Mouse (Mus musculus): ENCODE results near the gene Sik2. TPM values are rescaled to one million over a fixed set of nuclear protein-coding genes. Genes with fewer than 3 reads are reported as not detected.
A peak's percentile ranks its signal among the peaks of the same experiment; 100 is the strongest.

Sik2 gene
- polyA plus RNA-seq, 1 experiment from 2014 or later: 13.1 TPM

GRCm38 (mm10) chr9:50887351-50887750 is 121.5 kb downstream of the Sik2 start:
- no peaks in the 10 kb centered on the region for H3K27me3 ChIP-seq (ENCODE audit: control insufficient read depth, insufficient read depth, low read length)
- ATAC-seq (ENCODE audit: low FRiP score): peak; percentile 69
- H3K4me2 ChIP-seq: no peak overlapping the region
- H3K9me3 ChIP-seq (ENCODE audit: control insufficient read depth, low read length): no peaks in the 10 kb centered on the region
- DNase-seq (ENCODE audit: low spot score, missing footprints): no peak
- H3K9ac ChIP-seq (ENCODE audit: low read length): no peak overlapping the region
- 25% methylated on average over 4 of the region's 4 CpGs for WGBS
- no peak overlapping the region for H3K4me3 ChIP-seq (ENCODE audit: low read depth, low read length)
- H3K36me3 ChIP-seq (ENCODE audit: control insufficient read depth, insufficient read depth, low read length): peaks cover 4% of the 10 kb centered on the region
- H3K27ac ChIP-seq (ENCODE audit: low read depth, low read length): no peak overlapping the region
- H3K4me1 ChIP-seq (ENCODE audit: control insufficient read depth, insufficient read depth, low read length): peaks cover 4% of the 10 kb centered on the region; the same call in 1 of the 2 replicates

- WGBS: 88% methylated on average over 1 of the region's 1 CpGs
- no peaks in the 10 kb centered on the region for H3K9me3 ChIP-seq (ENCODE audit: control insufficient read depth, low read length)
- no peak for DNase-seq (ENCODE audit: low spot score, missing footprints)
- H3K27ac ChIP-seq (ENCODE audit: low read depth, low read length): no peak overlapping the region
- no peak overlapping the region for H3K9ac ChIP-seq (ENCODE audit: low read length)
- peaks cover 4% of the 10 kb centered on the region for H3K36me3 ChIP-seq (ENCODE audit: control insufficient read depth, insufficient read depth, low read length)
- ATAC-seq (ENCODE audit: low FRiP score): no peak
- no peak overlapping the region for H3K4me2 ChIP-seq
- no peak overlapping the region for H3K4me3 ChIP-seq (ENCODE audit: low read depth, low read length)
- H3K27me3 ChIP-seq (ENCODE audit: control insufficient read depth, insufficient read depth, low read length): no peaks in the 10 kb centered on the region
- H3K4me1 ChIP-seq (ENCODE audit: control insufficient read depth, insufficient read depth, low read length): peaks cover 4% of the 10 kb centered on the region; the same call in 1 of the 2 replicates
These were observed 122.0 kb downstream of the Sik2 start for GRCm38 (mm10) chr9:50886870-50887269.

- ATAC-seq (ENCODE audit: low FRiP score) (no peak), DNase-seq (ENCODE audit: low spot score, missing footprints) (no peak)
- Histone ChIP-seq H3K4me2 (no peak overlapping the region), H3K9me3 (ENCODE audit: control insufficient read depth, low read length) (no peaks in the 10 kb centered on the region), H3K9ac (ENCODE audit: low read length) (no peak overlapping the region), H3K36me3 (ENCODE audit: control insufficient read depth, insufficient read depth, low read length) (peaks cover 7% of the 10 kb centered on the region), H3K27ac (ENCODE audit: low read depth, low read length) (no peak overlapping the region), H3K4me3 (ENCODE audit: low read depth, low read length) (no peak overlapping the region), H3K4me1 (ENCODE audit: control insufficient read depth, insufficient read depth, low read length) (peaks cover 4% of the 10 kb centered on the region; the same call in 1 of the 2 replicates), H3K27me3 (ENCODE audit: control insufficient read depth, insufficient read depth, low read length) (no peaks in the 10 kb centered on the region)
- WGBS: 67% methylated on average over 1 of the region's 1 CpGs
These were observed 123.3 kb downstream of the Sik2 start for GRCm38 (mm10) chr9:50885600-50885987.

- no peak for ATAC-seq (ENCODE audit: low FRiP score)
- Histone ChIP-seq H3K4me3 (ENCODE audit: low read depth, low read length) (no peak overlapping the region), H3K4me1 (ENCODE audit: control insufficient read depth, insufficient read depth, low read length) (peaks cover 4% of the 10 kb centered on the region; the same call in 1 of the 2 replicates), H3K4me2 (no peak overlapping the region), H3K36me3 (ENCODE audit: control insufficient read depth, insufficient read depth, low read length) (peaks cover 10% of the 10 kb centered on the region), H3K27me3 (ENCODE audit: control insufficient read depth, insufficient read depth, low read length) (no peaks in the 10 kb centered on the region), H3K9ac (ENCODE audit: low read length) (no peak overlapping the region), H3K27ac (ENCODE audit: low read depth, low read length) (no peak overlapping the region), H3K9me3 (ENCODE audit: control insufficient read depth, low read length) (no peaks in the 10 kb centered on the region)
- DNase-seq (ENCODE audit: low spot score, missing footprints): peak; percentile 89
- WGBS: 90% methylated on average over 10 of the region's 10 CpGs
These were observed 123.9 kb downstream of the Sik2 start for GRCm38 (mm10) chr9:50884741-50885599.

- no peak overlapping the region for H3K4me2 ChIP-seq
- H3K27me3 ChIP-seq (ENCODE audit: control insufficient read depth, insufficient read depth, low read length): no peaks in the 10 kb centered on the region
- DNase-seq (ENCODE audit: low spot score, missing footprints): no peak
- no peak overlapping the region for H3K4me3 ChIP-seq (ENCODE audit: low read depth, low read length)
- H3K9me3 ChIP-seq (ENCODE audit: control insufficient read depth, low read length): no peaks in the 10 kb centered on the region
- ATAC-seq (ENCODE audit: low FRiP score): no peak
- peaks cover 4% of the 10 kb centered on the region; the same call in 1 of the 2 replicates for H3K4me1 ChIP-seq (ENCODE audit: control insufficient read depth, insufficient read depth, low read length)
- H3K27ac ChIP-seq (ENCODE audit: low read depth, low read length): no peak overlapping the region
- peaks cover 16% of the 10 kb centered on the region for H3K36me3 ChIP-seq (ENCODE audit: control insufficient read depth, insufficient read depth, low read length)
- no peak overlapping the region for H3K9ac ChIP-seq (ENCODE audit: low read length)
- WGBS: 87% methylated on average over 8 of the region's 8 CpGs
These were observed 124.8 kb downstream of the Sik2 start for GRCm38 (mm10) chr9:50884093-50884492.

GRCm38 (mm10) chr9:50882183-50882582 is 126.7 kb downstream of the Sik2 start:
- no peak for ATAC-seq (ENCODE audit: low FRiP score)
- Histone ChIP-seq H3K9ac (ENCODE audit: low read length) (no peak overlapping the region), H3K4me2 (no peak overlapping the region), H3K9me3 (ENCODE audit: control insufficient read depth, low read length) (no peaks in the 10 kb centered on the region), H3K4me1 (ENCODE audit: control insufficient read depth, insufficient read depth, low read length) (no peaks in the 10 kb centered on the region), H3K4me3 (ENCODE audit: low read depth, low read length) (no peak overlapping the region), H3K27me3 (ENCODE audit: control insufficient read depth, insufficient read depth, low read length) (no peaks in the 10 kb centered on the region), H3K36me3 (ENCODE audit: control insufficient read depth, insufficient read depth, low read length) (peaks cover 16% of the 10 kb centered on the region), H3K27ac (ENCODE audit: low read depth, low read length) (no peak overlapping the region)
- no peak for DNase-seq (ENCODE audit: low spot score, missing footprints)
- 91% methylated on average over 2 of the region's 2 CpGs for WGBS

- Histone ChIP-seq H3K9me3 (ENCODE audit: control insufficient read depth, low read length) (no peaks in the 10 kb centered on the region), H3K27me3 (ENCODE audit: control insufficient read depth, insufficient read depth, low read length) (no peaks in the 10 kb centered on the region), H3K27ac (ENCODE audit: low read depth, low read length) (no peak overlapping the region), H3K4me2 (no peak overlapping the region), H3K36me3 (ENCODE audit: control insufficient read depth, insufficient read depth, low read length) (peaks cover 19% of the 10 kb centered on the region), H3K4me1 (ENCODE audit: control insufficient read depth, insufficient read depth, low read length) (no peaks in the 10 kb centered on the region), H3K9ac (ENCODE audit: low read length) (no peak overlapping the region), H3K4me3 (ENCODE audit: low read depth, low read length) (no peak overlapping the region)
- WGBS: 94% methylated on average over 3 of the region's 3 CpGs
- ATAC-seq (ENCODE audit: low FRiP score) (no peak), DNase-seq (ENCODE audit: low spot score, missing footprints) (no peak)
These were observed 131.4 kb downstream of the Sik2 start for GRCm38 (mm10) chr9:50877431-50877830.

GRCm38 (mm10) chr9:50876287-50876686 is 132.6 kb downstream of the Sik2 start:
- H3K9me3 ChIP-seq (ENCODE audit: control insufficient read depth, low read length): no peaks in the 10 kb centered on the region
- H3K36me3 ChIP-seq (ENCODE audit: control insufficient read depth, insufficient read depth, low read length): peaks cover 21% of the 10 kb centered on the region
- H3K4me3 ChIP-seq (ENCODE audit: low read depth, low read length): no peak overlapping the region

GRCm38 (mm10) chr9:50875470-50875869 is 133.4 kb downstream of the Sik2 start:
- H3K4me3 ChIP-seq (ENCODE audit: low read depth, low read length): no peak overlapping the region
- WGBS: 92% methylated on average over 4 of the region's 4 CpGs
- H3K9ac ChIP-seq (ENCODE audit: low read length): no peak overlapping the region
- no peak for ATAC-seq (ENCODE audit: low FRiP score)
- H3K4me1 ChIP-seq (ENCODE audit: control insufficient read depth, insufficient read depth, low read length): no peaks in the 10 kb centered on the region
- H3K4me2 ChIP-seq: no peak overlapping the region
- no peak for DNase-seq (ENCODE audit: low spot score, missing footprints)
- H3K9me3 ChIP-seq (ENCODE audit: control insufficient read depth, low read length): no peaks in the 10 kb centered on the region
- peaks cover 21% of the 10 kb centered on the region for H3K36me3 ChIP-seq (ENCODE audit: control insufficient read depth, insufficient read depth, low read length)
- H3K27me3 ChIP-seq (ENCODE audit: control insufficient read depth, insufficient read depth, low read length): no peaks in the 10 kb centered on the region
- H3K27ac ChIP-seq (ENCODE audit: low read depth, low read length): no peak overlapping the region

More at GRCm38 (mm10) chr9:50876287-50876686, 132.6 kb downstream of the Sik2 start:
- 87% methylated on average over 3 of the region's 3 CpGs for WGBS
- Histone ChIP-seq H3K4me2 (no peak overlapping the region), H3K27me3 (ENCODE audit: control insufficient read depth, insufficient read depth, low read length) (no peaks in the 10 kb centered on the region), H3K4me1 (ENCODE audit: control insufficient read depth, insufficient read depth, low read length) (no peaks in the 10 kb centered on the region), H3K27ac (ENCODE audit: low read depth, low read length) (no peak overlapping the region), H3K9ac (ENCODE audit: low read length) (no peak overlapping the region)
- DNase-seq (ENCODE audit: low spot score, missing footprints): no peak
- ATAC-seq (ENCODE audit: low FRiP score): no peak
